Mouse (Mus musculus): ENCODE measurements around the gene Dnah17.

DNA sequence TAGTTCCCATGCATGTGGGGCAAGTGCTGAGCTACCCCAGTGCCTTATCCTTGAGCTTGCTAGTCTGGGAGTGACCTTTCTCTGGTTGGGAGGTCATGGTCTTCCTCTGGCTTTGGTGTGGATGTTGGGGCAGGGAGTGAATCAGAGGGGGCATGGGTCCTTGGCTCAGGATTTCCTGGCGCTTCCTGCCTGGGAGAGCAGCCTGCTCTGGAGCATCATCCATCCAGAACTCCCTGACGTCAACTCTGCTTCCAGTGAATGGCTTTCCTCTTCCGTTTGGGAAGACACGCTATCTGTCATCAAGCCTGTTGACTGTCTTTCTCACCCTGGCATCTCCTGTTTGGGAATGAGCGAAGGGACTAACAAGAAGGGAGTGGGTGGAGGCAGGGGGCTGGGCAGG lies 148.0 kb downstream of the Dnah17 start:
- no peak for TF ChIP-seq CTCF (IDR thresholded peaks at IDR 0.05; ENCODE audit: low read depth)
- no peak for TF ChIP-seq EP300 (IDR thresholded peaks at IDR 0.05; ENCODE audit: low read depth)

Measured in liver, postnatal 0 days (tissue).